Mouse (Mus musculus) liver, embryonic 14.5 days (tissue): ENCODE measurements at regions not wholly inside any gene's neighbourhood (a gene's known extent, or its start where the extent isn't known, plus 50 kb on each side); places are given as distances from the start of the nearest gene placed in this dataset.

ENCODE experiments used
- ATAC-seq: fragments of 200-750 bp; cut with Nextera tagmentation; 2 replicates; pipeline ENCODE4 v1.8.0; 2017; ENCODE audit warnings: moderate number of reproducible peaks, mild to moderate bottlenecking, moderate library complexity; ENCODE audit not compliant: insufficient read depth
- DNase-seq, 3 experiments: peaks; one replicate each; pipeline ENCODE4 v3.0.0-alpha.2; 2012 to 2013; ENCODE audit warnings: low read depth in 3 of 3, low spot score in 3 of 3
- H3K27ac ChIP-seq: fragments of 300-500 bp; sonication (generic); 2 replicates; pipeline ENCODE4 v1.5.1; 2014; ENCODE audit warnings: moderate library complexity, mild to moderate bottlenecking, control low read depth, inconsistent platforms
- H3K27me3 ChIP-seq: fragments of 300-500 bp; sonication (generic); 2 replicates; pipeline ENCODE4 v1.6.1; 2014; ENCODE audit warnings: mild to moderate bottlenecking, low read length, moderate library complexity; ENCODE audit not compliant: control insufficient read depth, insufficient read depth
- H3K36me3 ChIP-seq: fragments of 300-500 bp; sonication (generic); replicated peaks from 2 replicates; pipeline ENCODE4 v1.6.1; 2014; ENCODE audit warnings: low read depth; ENCODE audit not compliant: control insufficient read depth, insufficient read depth
- H3K4me1 ChIP-seq, 2 experiments: fragments of 200-500 bp in 1 of 2; fragments of 300-500 bp in 1 of 2; sonication (generic) in 1 of 2; replicated peaks; 2 replicates each; pipeline ENCODE4 v1.6.1; 2012 to 2014; ENCODE audit warnings: antibody characterized with exemption in 1 of 2, inconsistent platforms in 1 of 2, low read length in 1 of 2; ENCODE audit not compliant: control insufficient read depth in 2 of 2, insufficient read depth in 2 of 2
- H3K4me2 ChIP-seq: fragments of 300-500 bp; sonication (generic); 2 replicates; pipeline ENCODE4 v1.6.1; 2014; ENCODE audit warnings: low read depth, mild to moderate bottlenecking, control low read depth, moderate library complexity
- H3K4me3 ChIP-seq, 2 experiments: fragments of 200-500 bp in 1 of 2; fragments of 300-500 bp in 1 of 2; sonication (generic) in 1 of 2; 2 replicates each; pipeline ENCODE4 v1.5.1; 2012 to 2014; ENCODE audit warnings: low read depth in 2 of 2, low read length in 2 of 2, mild to moderate bottlenecking in 2 of 2, control low read depth in 1 of 2, inconsistent platforms in 1 of 2, moderate library complexity in 1 of 2; ENCODE audit not compliant: insufficient read depth in 1 of 2
- H3K9ac ChIP-seq: fragments of 300-500 bp; sonication (generic); replicated peaks from 2 replicates; pipeline ENCODE4 v1.6.1; 2014; ENCODE audit warnings: mild to moderate bottlenecking, control low read depth, moderate library complexity
- H3K9me3 ChIP-seq: fragments of 300-500 bp; sonication (generic); 2 replicates; pipeline ENCODE4 v1.6.1; 2016; ENCODE audit warnings: low read length, mixed read lengths; ENCODE audit not compliant: control insufficient read depth
- CTCF ChIP-seq: IDR thresholded peaks from 2 replicates; pipeline ENCODE4 v1.5.1; 2016; ENCODE audit warnings: antibody characterized with exemption, low read depth, control low read depth
- EP300 ChIP-seq: IDR thresholded peaks from 2 replicates; pipeline ENCODE4 v1.6.1; 2016; ENCODE audit warnings: antibody characterized with exemption, low read depth
- WGBS: fragments of 180-500 bp; shearing (Covaris S2); extraction: QIAGEN DNeasy Blood & Tissue Kit; methylation state at CpG from one replicate; pipeline ENCODE4 v1.1.7; 2014; ENCODE audit not compliant: insufficient replicate concordance; 5-methylcytosine and 5-hydroxymethylcytosine counted together

GRCm38 (mm10) chr13:107878980-107879379, 165.3 kb upstream of the Smim15 start:
- Histone ChIP-seq H3K4me3 (no peak overlapping the region), H3K4me2 (no peak overlapping the region), H3K36me3 (no peaks in the 10 kb centered on the region), H3K9me3 (no peaks in the 10 kb centered on the region), H3K9ac (no peak overlapping the region), H3K27me3 (no peaks in the 10 kb centered on the region), H3K27ac (no peak overlapping the region), H3K4me1 (no peaks in the 10 kb centered on the region)
- no peak for DNase-seq
- no peak for ATAC-seq
- WGBS, result 58% methylated on average over 3 of the region's 3 CpGs
- no peak for TF ChIP-seq CTCF
- TF ChIP-seq EP300, result no peak

GRCm38 (mm10) chr13:107873244-107873667, 171.0 kb upstream of the Smim15 start:
- no peak overlapping the region for H3K9ac ChIP-seq
- H3K27ac ChIP-seq, result no peak overlapping the region
- H3K4me3 ChIP-seq, result no peak overlapping the region
- DNase-seq (no peak), ATAC-seq (no peak)
- no peaks in the 10 kb centered on the region for H3K9me3 ChIP-seq
- no peaks in the 10 kb centered on the region for H3K4me1 ChIP-seq
- 29% methylated on average over 2 of the region's 2 CpGs for WGBS
- H3K36me3 ChIP-seq, result no peaks in the 10 kb centered on the region
- H3K27me3 ChIP-seq, result no peaks in the 10 kb centered on the region
- H3K4me2 ChIP-seq, result no peak overlapping the region
- TF ChIP-seq CTCF, result no peak

- Histone ChIP-seq H3K4me1 (no peaks in the 10 kb centered on the region), H3K9ac (no peak overlapping the region), H3K9me3 (no peaks in the 10 kb centered on the region), H3K4me2 (no peak overlapping the region), H3K36me3 (no peaks in the 10 kb centered on the region), H3K27ac (no peak overlapping the region), H3K4me3 (no peak overlapping the region), H3K27me3 (no peaks in the 10 kb centered on the region)
- ATAC-seq, result no peak
- WGBS, result 65% methylated on average over 8 of the region's 8 CpGs
- no peak for DNase-seq
- TF ChIP-seq EP300, result no peak
- no peak for TF ChIP-seq CTCF
These were observed 171.7 kb upstream of the Smim15 start for GRCm38 (mm10) chr13:107872574-107872973.

GRCm38 (mm10) chr13:107872137-107872536, 172.1 kb upstream of the Smim15 start:
- no peaks in the 10 kb centered on the region for H3K4me1 ChIP-seq
- 60% methylated on average over 10 of the region's 10 CpGs for WGBS
- no peak for TF ChIP-seq CTCF
- TF ChIP-seq EP300, result no peak
- H3K4me3 ChIP-seq, result no peak overlapping the region
- no peak overlapping the region for H3K9ac ChIP-seq
- no peak overlapping the region for H3K27ac ChIP-seq
- H3K27me3 ChIP-seq, result no peaks in the 10 kb centered on the region
- ATAC-seq (no peak), DNase-seq (no peak)
- no peaks in the 10 kb centered on the region for H3K9me3 ChIP-seq
- H3K4me2 ChIP-seq, result no peak overlapping the region
- no peaks in the 10 kb centered on the region for H3K36me3 ChIP-seq

- TF ChIP-seq EP300 (no peak), CTCF (no peak)
- Histone ChIP-seq H3K27me3 (no peaks in the 10 kb centered on the region), H3K4me2 (no peak overlapping the region), H3K9ac (no peak overlapping the region), H3K27ac (no peak overlapping the region), H3K4me3 (no peak overlapping the region), H3K9me3 (no peaks in the 10 kb centered on the region), H3K36me3 (no peaks in the 10 kb centered on the region), H3K4me1 (peaks cover 0 to 2% of the 10 kb centered on the region in 2 experiments; a peak in 1 of 4 replicates)
- DNase-seq (no peak), ATAC-seq (no peak)
- WGBS, result 44% methylated on average over 7 of the region's 7 CpGs
These were observed 175.3 kb upstream of the Smim15 start for GRCm38 (mm10) chr13:107868906-107869305.
